Mouse (Mus musculus): ENCODE results near the gene Hnrnph3.

- TF ChIP-seq CTCF (IDR thresholded peaks at IDR 0.05; ENCODE audit: control insufficient read depth, insufficient read depth, insufficient replicate concordance, low read depth, low read length) (no peak), POLR2A (IDR thresholded peaks at IDR 0.05; ENCODE audit: control insufficient read depth, low read depth, low read length) (no peak)
These were observed 33.1 kb upstream of the Hnrnph3 start for GRCm38 (mm10) chr10:63056966-63057750.
